Mouse (Mus musculus) limb, embryonic 11.5 days (tissue): ENCODE data around the gene Klf16. TPM values are rescaled to one million over a fixed set of nuclear protein-coding genes. Genes with fewer than 3 reads are reported as not detected.

Experiments used
- ATAC-seq: fragments of 200-750 bp; cut with Nextera tagmentation; 2 replicates; pipeline ENCODE4 v1.8.0; 2017; ENCODE audit warnings: low read depth; ENCODE audit not compliant: insufficient number of reproducible peaks, low FRiP score, low TSS enrichment
- DNase-seq: peaks from one replicate; pipeline ENCODE4 v3.0.0-alpha.2; 2015; ENCODE audit warnings: low spot score
- H3K27ac ChIP-seq: fragments of 300-500 bp; sonication (generic); replicated peaks from 2 replicates; pipeline ENCODE4 v1.5.1; 2014; ENCODE audit warnings: low read depth, mild to moderate bottlenecking, low read length
- H3K27me3 ChIP-seq: fragments of 300-500 bp; sonication (generic); 2 replicates; pipeline ENCODE4 v1.6.1; 2014; ENCODE audit warnings: mild to moderate bottlenecking, low read length, mixed read lengths; ENCODE audit not compliant: control insufficient read depth, insufficient read depth
- H3K36me3 ChIP-seq: fragments of 300-500 bp; sonication (generic); 2 replicates; pipeline ENCODE4 v1.6.1; 2014; ENCODE audit warnings: mild to moderate bottlenecking, low read length, moderate library complexity, mixed read lengths; ENCODE audit not compliant: control insufficient read depth, insufficient read depth
- H3K4me1 ChIP-seq: fragments of 300-500 bp; sonication (generic); 2 replicates; pipeline ENCODE4 v1.6.1; 2014; ENCODE audit warnings: low read length, mixed read lengths; ENCODE audit not compliant: control insufficient read depth, insufficient read depth
- H3K4me2 ChIP-seq: fragments of 300-500 bp; sonication (generic); 2 replicates; pipeline ENCODE4 v1.6.1; 2014; ENCODE audit warnings: low read depth, mild to moderate bottlenecking, moderate library complexity; ENCODE audit not compliant: severe bottlenecking
- H3K4me3 ChIP-seq: fragments of 300-500 bp; sonication (generic); 2 replicates; pipeline ENCODE4 v1.5.1; 2014; ENCODE audit warnings: low read depth, low read length
- H3K9ac ChIP-seq: fragments of 300-500 bp; sonication (generic); 2 replicates; pipeline ENCODE4 v1.6.1; 2014; ENCODE audit warnings: mild to moderate bottlenecking, low read length
- H3K9me3 ChIP-seq: fragments of 300-500 bp; sonication (generic); 2 replicates; pipeline ENCODE4 v1.6.1; 2016; ENCODE audit warnings: low read length; ENCODE audit not compliant: control insufficient read depth
- WGBS: fragments of 180-500 bp; shearing (Covaris S2); extraction: QIAGEN DNeasy Blood & Tissue Kit; methylation state at CpG from one replicate; pipeline ENCODE4 v1.1.7; 2014; 5-methylcytosine and 5-hydroxymethylcytosine counted together
- polyA plus RNA-seq: library from polyadenylated mRNA; unstranded; fragments of >200 nt; fragmentation: Nextera tagmentation; extraction: Ambion mirVana; gene quantifications from 2 replicates; pipeline ENCODE4 v1.2.1, GENCODE M21; 2014

Gene Klf16
- polyA plus RNA-seq, 1 experiment from 2014 or later, result 5.7 TPM

- no peak overlapping the region for H3K4me3 ChIP-seq
- no peak overlapping the region for H3K9ac ChIP-seq
These were observed 3.2 kb downstream of the Klf16 start for GRCm38 (mm10) chr10:80573944-80574343.

DNA sequence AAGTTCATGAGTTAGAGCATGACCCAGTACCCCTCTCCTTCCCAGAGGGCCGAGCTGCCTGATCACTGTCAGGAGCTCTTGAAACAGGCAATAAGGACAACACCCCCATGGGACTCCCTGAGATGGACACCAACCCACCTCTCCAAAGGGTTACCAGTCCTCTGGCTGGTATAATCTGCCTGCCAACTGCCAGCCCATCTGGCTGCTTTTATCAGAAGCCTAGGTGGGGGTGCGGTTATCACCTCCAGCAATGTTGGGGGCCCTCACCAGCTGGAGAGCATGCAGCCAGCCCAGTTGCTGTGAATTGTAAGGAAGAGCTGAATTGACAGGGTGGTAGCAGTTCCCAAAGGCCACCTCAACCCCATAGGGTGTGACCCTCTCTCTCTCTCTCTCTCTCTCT is 4.6 kb downstream of the Klf16 start:
- Histone ChIP-seq H3K9me3 (no peaks in the 10 kb centered on the region), H3K4me3 (no peak overlapping the region), H3K27ac (no peak overlapping the region), H3K36me3 (no peaks in the 10 kb centered on the region), H3K4me1 (peaks cover 26% of the 10 kb centered on the region), H3K27me3 (no peaks in the 10 kb centered on the region), H3K4me2 (no peak overlapping the region), H3K9ac (no peak overlapping the region)
- ATAC-seq (no peak), DNase-seq (no peak)
- 76% methylated on average over 2 of the region's 2 CpGs for WGBS

More at GRCm38 (mm10) chr10:80573944-80574343, 3.2 kb downstream of the Klf16 start:
- no peak for ATAC-seq
- Histone ChIP-seq H3K4me1 (peaks cover 31% of the 10 kb centered on the region), H3K36me3 (no peaks in the 10 kb centered on the region), H3K9me3 (no peaks in the 10 kb centered on the region), H3K27me3 (no peaks in the 10 kb centered on the region), H3K27ac (no peak overlapping the region), H3K4me2 (no peak overlapping the region)
- DNase-seq, result no peak
- 67% methylated on average over 9 of the region's 9 CpGs for WGBS

DNA sequence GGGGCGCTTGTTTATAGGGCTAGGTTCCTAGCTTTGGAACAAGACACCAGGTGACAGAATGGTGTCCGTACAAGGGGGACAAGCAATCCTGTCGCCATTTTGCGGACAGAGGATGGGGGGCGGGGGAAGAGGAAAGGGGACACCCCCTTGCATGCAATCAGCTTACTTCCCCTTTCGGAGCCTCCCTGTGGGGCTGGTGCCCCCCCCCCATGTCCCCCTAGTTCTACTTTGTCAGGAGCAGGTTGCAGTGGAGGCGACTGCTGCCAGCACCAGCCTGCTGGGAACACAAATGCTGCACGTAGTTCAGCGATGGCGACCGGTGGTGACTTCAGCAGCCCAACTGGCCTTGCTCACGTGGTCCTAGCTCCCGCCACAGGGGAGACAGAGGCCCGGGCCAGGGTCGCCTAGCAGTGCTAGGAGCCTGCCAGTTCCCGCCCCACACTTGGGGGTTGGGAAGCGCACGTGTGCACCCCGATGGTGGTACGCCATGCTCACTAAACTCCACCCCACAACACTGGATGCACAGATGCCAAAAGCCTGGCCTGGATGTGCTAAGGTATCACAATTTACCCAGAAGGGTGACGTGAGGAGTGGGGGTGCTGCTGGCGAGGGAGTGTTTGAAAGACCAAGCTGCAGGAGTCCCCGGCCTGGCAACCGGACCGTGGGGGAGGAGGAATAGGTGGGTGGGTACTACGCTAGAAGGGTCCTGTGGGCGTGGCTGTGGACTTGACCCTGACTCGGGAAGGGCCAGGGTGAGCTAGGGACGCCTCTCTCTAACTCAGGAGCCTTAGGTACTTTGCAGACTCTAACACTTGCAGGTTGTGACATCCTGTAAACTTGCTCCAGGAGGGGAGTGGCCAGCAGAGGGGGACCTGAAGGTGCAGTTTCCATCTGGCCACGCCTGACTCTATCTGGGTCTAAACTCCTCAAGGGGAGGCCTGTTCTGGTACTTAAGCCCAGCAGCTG is 6.0 kb downstream of the Klf16 start:
- peaks cover 27% of the 10 kb centered on the region for H3K4me1 ChIP-seq
- ATAC-seq, result peak; percentile 48; the same call in 1 of the 2 replicates
- peak; percentile 60 for DNase-seq

DNA sequence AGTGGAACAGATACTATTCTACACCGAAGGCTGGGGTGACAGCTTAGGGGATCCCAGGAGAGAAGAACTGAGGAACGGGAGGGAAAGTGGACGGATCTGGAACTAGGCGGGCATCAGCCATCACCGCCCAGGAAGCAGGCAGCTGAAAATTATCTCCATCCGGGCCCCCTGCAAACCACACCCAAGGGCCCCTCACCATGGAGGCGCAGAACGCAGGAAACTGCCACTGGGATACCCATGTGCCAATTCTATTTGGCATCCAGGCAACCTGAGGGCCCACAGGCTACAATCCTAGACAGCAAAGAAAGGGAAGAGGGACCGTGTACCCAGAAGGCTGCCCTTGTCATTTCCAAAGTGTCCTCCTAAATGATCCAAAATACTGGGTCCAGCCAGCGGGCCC is 6.7 kb downstream of the Klf16 start:
- Histone ChIP-seq H3K27ac (peak overlapping the region; percentile 65), H3K4me2 (peak overlapping the region; percentile 48), H3K4me3 (no peak overlapping the region), H3K36me3 (no peaks in the 10 kb centered on the region), H3K9me3 (no peaks in the 10 kb centered on the region), H3K27me3 (no peaks in the 10 kb centered on the region), H3K9ac (no peak overlapping the region), H3K4me1 (peaks cover 21% of the 10 kb centered on the region)
- ATAC-seq (no peak), DNase-seq (no peak)
- 86% methylated on average over 10 of the region's 10 CpGs for WGBS

More for the DNA sequence above, 6.0 kb downstream of the Klf16 start:
- H3K27ac ChIP-seq, result peak overlapping the region; percentile 65
- peak overlapping the region; percentile 48 for H3K4me2 ChIP-seq
- no peaks in the 10 kb centered on the region for H3K36me3 ChIP-seq
- H3K9me3 ChIP-seq, result no peaks in the 10 kb centered on the region
- no peaks in the 10 kb centered on the region for H3K27me3 ChIP-seq
- WGBS, result 19% methylated on average over 30 of the region's 30 CpGs
- peak overlapping the region; percentile 55 for H3K9ac ChIP-seq
- peak overlapping the region; percentile 20 for H3K4me3 ChIP-seq

GRCm38 (mm10) chr10:80569664-80570066 is 7.5 kb downstream of the Klf16 start:
- Histone ChIP-seq H3K9ac (no peak overlapping the region), H3K4me3 (no peak overlapping the region), H3K4me2 (no peak overlapping the region), H3K27ac (no peak overlapping the region), H3K27me3 (no peaks in the 10 kb centered on the region), H3K9me3 (no peaks in the 10 kb centered on the region), H3K4me1 (peaks cover 19% of the 10 kb centered on the region), H3K36me3 (no peaks in the 10 kb centered on the region)
- WGBS, result 28% methylated on average over 10 of the region's 10 CpGs
- no peak for ATAC-seq
- DNase-seq, result peak; percentile 66

DNA sequence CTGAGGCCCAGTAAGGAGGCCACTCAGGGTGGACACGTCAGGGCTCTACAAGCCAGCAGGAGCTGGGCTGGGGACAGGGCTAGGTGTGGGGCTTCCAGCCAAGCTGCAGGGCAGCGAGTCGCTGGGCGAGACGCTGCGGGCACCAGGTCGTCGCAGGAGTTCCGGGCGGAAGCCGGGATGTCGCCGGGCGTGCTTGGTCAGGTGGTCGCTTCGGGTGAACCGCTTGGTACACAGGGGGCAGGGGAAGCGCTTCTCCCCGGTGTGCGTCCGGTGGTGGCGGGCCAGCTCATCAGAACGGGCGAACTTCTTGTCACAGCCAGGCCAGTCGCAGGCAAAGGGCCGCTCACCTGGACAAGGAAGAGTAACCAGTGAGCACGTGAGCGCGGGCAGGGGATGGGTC is 8.2 kb downstream of the Klf16 start:
- no peaks in the 10 kb centered on the region for H3K27me3 ChIP-seq
- WGBS, result 95% methylated on average over 29 of the region's 29 CpGs
- no peak overlapping the region for H3K4me2 ChIP-seq
- no peak overlapping the region for H3K27ac ChIP-seq
- DNase-seq, result no peak
- H3K9ac ChIP-seq, result no peak overlapping the region
- H3K4me3 ChIP-seq, result no peak overlapping the region
- no peak for ATAC-seq
- H3K4me1 ChIP-seq, result peaks cover 19% of the 10 kb centered on the region
- H3K9me3 ChIP-seq, result no peaks in the 10 kb centered on the region
- no peaks in the 10 kb centered on the region for H3K36me3 ChIP-seq

GRCm38 (mm10) chr10:80566375-80567092 is 10.6 kb downstream of the Klf16 start:
- Histone ChIP-seq H3K36me3 (no peaks in the 10 kb centered on the region), H3K4me2 (no peak overlapping the region), H3K4me1 (peaks cover 15% of the 10 kb centered on the region), H3K4me3 (no peak overlapping the region), H3K27me3 (no peaks in the 10 kb centered on the region), H3K9ac (no peak overlapping the region), H3K27ac (no peak overlapping the region), H3K9me3 (no peaks in the 10 kb centered on the region)
- 27% methylated on average over 17 of the region's 17 CpGs for WGBS
- ATAC-seq (no peak), DNase-seq (peak; percentile 94)

DNA sequence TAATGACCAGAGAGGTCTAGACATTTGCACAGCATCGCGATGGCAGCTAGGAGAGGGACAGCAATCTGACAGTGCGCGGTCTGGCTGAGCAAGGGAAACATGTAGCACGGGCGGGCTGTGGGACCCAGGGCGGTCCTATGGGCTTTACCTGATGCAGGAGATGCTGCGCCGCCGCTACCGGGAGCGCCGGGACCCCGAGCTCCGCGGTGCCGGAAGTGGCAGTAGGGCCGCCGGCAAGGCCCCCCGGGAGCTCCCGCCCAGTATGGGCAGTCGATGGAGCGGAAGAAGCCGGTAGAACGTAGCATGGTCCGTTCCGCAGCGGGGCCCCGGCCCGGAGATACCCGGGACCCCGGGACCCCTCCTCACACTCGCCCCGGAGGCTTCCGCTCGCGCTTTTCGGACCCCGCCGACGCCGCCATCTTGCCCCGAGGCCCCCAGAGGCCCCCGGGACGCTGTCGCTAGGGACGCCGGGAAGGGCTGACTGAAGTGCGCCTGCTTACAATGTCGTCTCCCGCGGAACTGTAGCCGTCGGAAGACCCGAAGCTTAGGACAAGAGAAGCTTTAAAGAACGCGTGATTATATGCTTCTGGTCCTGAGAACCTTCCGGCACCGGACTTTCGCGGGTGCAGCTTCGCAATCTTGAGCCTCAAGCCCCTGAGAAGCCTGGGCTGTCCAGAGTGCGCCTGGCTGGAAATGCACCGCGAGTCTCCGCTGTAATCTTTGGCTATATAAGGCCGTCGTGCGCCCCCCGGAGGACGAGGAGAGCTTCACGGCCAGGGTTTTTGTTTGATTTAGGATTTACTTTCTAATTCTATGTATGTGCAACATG is 15.8 kb downstream of the Klf16 start, which contains the start of gene Rexo1:
Rexo1 (minus strand) TSS at position 445 of the 829 bp plus-strand sequence.
- Histone ChIP-seq H3K27ac (peak within 1 kb of the TSS; percentile 48), H3K9me3 (no peaks in the 10 kb centered on the region)
- ATAC-seq, result peak; percentile 78

More for the DNA sequence above, 15.8 kb downstream of the Klf16 start, which contains the start of gene Rexo1:
- DNase-seq, result peak; percentile 97
- WGBS, result under 1% methylated on average over 72 of the region's 72 CpGs
- H3K4me2 ChIP-seq, result peak within 1 kb of the TSS; percentile 75
- H3K27me3 ChIP-seq, result no peaks in the 10 kb centered on the region
- peaks cover 9% of the 10 kb centered on the region for H3K4me1 ChIP-seq
- peaks cover 3% of the 10 kb centered on the region; the same call in 1 of the 2 replicates for H3K36me3 ChIP-seq
- H3K9ac ChIP-seq, result peak within 1 kb of the TSS; percentile 79
- H3K4me3 ChIP-seq, result peak within 1 kb of the TSS; percentile 95
